Mouse (Mus musculus): ENCODE results near the gene Akap8l.
A peak's percentile ranks its signal among the peaks of the same experiment; 100 is the strongest.

Gene Akap8l

GRCm38 (mm10) chr17:32349851-32350381 lies 491 bp downstream of the Akap8l start:
- peak; percentile 48 for DNase-seq (ENCODE audit: low read depth, low spot score)
- Histone ChIP-seq H3K27me3 (ENCODE audit: control insufficient read depth, insufficient read depth, low read length, poor library complexity, severe bottlenecking) (no peaks in the 10 kb centered on the region), H3K36me3 (ENCODE audit: control insufficient read depth, insufficient read depth, low read length, poor library complexity, severe bottlenecking) (0 out of 2 replicates have a peak, but pooled peaks cover 1% of the 10 kb centered on the region)

DNA sequence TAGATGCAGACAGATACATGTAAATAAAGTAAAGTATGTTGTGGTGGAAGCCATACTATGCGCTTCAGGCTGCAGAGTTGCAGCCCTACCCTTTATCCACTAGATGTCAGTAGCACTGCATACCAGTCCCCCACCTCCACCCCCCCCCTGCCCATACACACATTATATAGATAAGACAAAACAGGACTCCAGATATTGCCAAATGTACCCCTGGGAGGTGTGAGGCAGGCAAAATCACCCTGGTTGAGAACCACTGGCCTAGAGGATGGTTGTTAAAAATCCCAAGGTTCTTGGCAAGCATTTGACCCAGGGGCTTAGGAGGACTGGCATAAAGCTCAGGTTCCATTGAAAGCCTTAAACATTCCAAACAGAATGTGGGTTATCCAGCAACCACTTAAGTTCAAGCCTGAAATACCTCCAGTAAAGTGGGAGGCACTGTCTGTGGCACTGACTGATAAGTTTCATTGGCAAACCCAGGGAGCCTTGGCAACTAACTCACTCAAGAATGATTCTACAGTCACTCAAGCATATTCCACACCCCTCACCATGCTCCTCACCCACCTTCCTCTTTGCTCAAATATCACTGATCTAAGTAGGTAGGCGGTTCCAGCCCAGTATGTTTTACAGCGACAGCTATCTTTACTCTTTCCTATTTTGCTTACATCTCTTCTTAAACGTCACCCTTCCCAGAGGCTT lies 1.2 kb downstream of the Akap8l start:
- Histone ChIP-seq H3K27me3 (ENCODE audit: control insufficient read depth, insufficient read depth, low read length, poor library complexity, severe bottlenecking) (no peaks in the 10 kb centered on the region), H3K36me3 (ENCODE audit: control insufficient read depth, insufficient read depth, low read length, poor library complexity, severe bottlenecking) (0 out of 2 replicates have a peak, but pooled peaks cover 2% of the 10 kb centered on the region)
- peak; percentile 79 for DNase-seq (ENCODE audit: low read depth, low spot score)

DNA sequence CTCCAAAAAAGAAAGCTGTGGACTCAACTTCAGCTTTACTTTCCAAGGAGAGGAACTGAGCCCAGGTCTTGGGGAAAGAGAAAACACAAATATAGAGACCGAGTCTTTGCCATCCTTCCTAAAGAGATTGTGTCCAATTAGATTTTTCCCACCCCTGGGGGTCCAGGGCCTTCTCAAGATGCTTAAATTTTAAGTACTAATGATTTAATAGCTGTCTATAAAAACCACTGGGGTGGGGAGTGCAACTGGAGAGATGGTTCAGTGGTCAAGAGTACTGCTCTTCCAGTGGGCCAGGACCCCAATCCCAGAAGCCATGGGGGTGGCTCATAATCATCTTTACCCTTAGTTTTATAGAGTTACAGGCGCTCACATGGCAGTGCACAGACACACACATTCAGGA lies 2.0 kb downstream of the Akap8l start:
- peaks cover 4% of the 10 kb centered on the region for H3K36me3 ChIP-seq (ENCODE audit: control insufficient read depth, insufficient read depth, low read length, poor library complexity, severe bottlenecking)
- DNase-seq (ENCODE audit: low read depth, low spot score), result no peak
- H3K27me3 ChIP-seq (ENCODE audit: control insufficient read depth, insufficient read depth, low read length, poor library complexity, severe bottlenecking), result no peaks in the 10 kb centered on the region

GRCm38 (mm10) chr17:32341102-32341501 lies 9.3 kb downstream of the Akap8l start:
- no peak for DNase-seq (ENCODE audit: low read depth, low spot score)
- no peaks in the 10 kb centered on the region for H3K27me3 ChIP-seq (ENCODE audit: control insufficient read depth, insufficient read depth, low read length, poor library complexity, severe bottlenecking)
- peaks cover 7% of the 10 kb centered on the region for H3K36me3 ChIP-seq (ENCODE audit: control insufficient read depth, insufficient read depth, low read length, poor library complexity, severe bottlenecking)

DNA sequence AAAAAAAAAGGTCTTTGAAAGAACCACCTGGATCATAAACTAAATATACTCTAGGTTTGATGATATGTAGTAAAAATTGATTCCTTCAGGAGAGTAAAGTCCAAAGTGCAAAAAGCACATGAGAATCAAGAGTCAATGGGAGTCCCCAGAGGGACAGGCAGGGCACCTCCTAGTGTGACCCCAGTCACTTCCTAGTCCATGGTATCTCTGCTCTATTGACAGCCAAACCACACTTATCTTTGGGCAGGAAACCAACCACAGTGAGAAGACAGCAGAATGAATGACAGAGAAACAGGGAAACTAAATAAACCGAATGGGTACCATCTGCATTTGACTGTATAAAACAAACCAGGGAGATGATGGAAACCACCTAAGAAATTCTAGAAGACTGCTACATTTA lies 10.3 kb downstream of the Akap8l start:
- Histone ChIP-seq H3K36me3 (ENCODE audit: control insufficient read depth, insufficient read depth, low read length, poor library complexity, severe bottlenecking) (peaks cover 9% of the 10 kb centered on the region), H3K27me3 (ENCODE audit: control insufficient read depth, insufficient read depth, low read length, poor library complexity, severe bottlenecking) (no peaks in the 10 kb centered on the region)
- DNase-seq (ENCODE audit: low read depth, low spot score), result no peak

DNA sequence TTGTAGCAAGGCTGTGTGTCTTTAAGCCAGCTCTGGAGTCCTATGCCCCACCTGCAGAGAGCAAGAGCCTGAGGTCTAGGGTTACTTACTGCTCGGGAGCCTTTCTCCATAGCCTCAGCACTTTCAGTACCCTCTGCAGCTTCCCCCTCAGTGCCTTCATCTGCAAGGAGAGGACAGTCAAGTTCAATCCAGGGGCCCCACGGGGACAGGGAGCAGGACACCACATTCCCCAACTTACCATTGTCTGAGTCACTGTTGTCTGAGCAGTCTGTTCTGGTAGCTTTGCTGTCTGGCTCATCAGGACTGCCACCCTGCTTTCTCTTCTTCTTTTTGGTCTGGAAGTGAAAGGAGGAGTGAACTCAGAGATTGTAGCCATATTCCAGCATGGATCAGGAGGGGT lies 14.5 kb downstream of the Akap8l start:
- DNase-seq (ENCODE audit: low read depth, low spot score), result no peak
- H3K36me3 ChIP-seq (ENCODE audit: control insufficient read depth, insufficient read depth, low read length, poor library complexity, severe bottlenecking), result peaks cover 19% of the 10 kb centered on the region
- no peaks in the 10 kb centered on the region for H3K27me3 ChIP-seq (ENCODE audit: control insufficient read depth, insufficient read depth, low read length, poor library complexity, severe bottlenecking)

DNA sequence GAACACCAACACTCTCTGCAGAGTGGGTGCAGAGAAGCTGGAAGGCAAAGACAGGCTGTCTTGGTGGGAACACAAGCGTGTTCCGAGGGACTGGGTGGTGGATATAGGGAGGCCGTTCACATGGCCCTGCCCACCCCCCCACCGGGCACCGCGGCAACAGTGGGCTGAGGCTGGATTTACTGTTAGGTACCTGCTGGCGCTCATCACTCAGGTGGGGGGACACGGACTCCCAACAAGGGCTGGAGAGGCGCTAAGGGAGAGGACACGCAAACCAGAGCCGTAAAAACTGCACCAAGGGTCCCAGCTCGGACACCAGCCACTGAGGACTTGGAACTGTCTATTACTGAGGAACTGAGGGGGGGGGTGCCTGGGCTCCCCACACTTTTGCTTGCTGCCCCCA lies 15.5 kb downstream of the Akap8l start:
- Histone ChIP-seq H3K36me3 (ENCODE audit: control insufficient read depth, insufficient read depth, low read length, poor library complexity, severe bottlenecking) (peaks cover 21% of the 10 kb centered on the region), H3K27me3 (ENCODE audit: control insufficient read depth, insufficient read depth, low read length, poor library complexity, severe bottlenecking) (no peaks in the 10 kb centered on the region)
- no peak for DNase-seq (ENCODE audit: low read depth, low spot score)

DNA sequence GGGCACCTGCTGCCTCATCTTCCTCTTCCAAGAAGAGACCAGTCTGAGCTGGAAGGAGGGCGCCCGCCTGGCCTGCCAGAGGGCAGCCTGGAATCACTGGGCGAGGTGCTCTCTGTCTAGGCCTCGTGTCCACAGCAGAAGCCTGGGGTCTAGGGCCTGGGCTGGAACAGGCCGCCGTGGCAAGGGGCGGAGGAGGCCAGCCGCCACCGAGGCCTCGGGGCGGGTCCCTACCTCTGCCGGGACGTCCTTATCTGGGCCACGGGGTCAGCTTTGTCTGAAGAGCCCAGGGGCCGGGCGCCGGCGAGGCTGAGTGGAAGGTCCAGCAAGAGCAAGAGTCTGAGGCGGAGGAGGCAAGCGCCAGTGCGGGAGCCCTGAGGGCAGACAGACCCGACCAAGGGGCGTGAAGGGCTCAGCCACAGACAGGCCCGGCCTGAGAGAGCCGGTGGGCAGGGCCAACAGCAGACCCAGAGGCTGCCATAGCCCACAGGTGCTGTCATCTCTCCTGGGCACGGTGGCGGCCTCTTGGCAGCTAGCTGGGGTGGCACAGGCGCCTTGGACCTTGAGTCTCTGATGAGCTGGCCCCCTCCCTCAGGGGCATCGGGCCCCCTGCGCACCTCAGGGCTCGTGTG lies 16.6 kb downstream of the Akap8l start:
- DNase-seq (ENCODE audit: low read depth, low spot score), result no peak
- Histone ChIP-seq H3K27me3 (ENCODE audit: control insufficient read depth, insufficient read depth, low read length, poor library complexity, severe bottlenecking) (no peaks in the 10 kb centered on the region), H3K36me3 (ENCODE audit: control insufficient read depth, insufficient read depth, low read length, poor library complexity, severe bottlenecking) (peaks cover 22% of the 10 kb centered on the region)

- Histone ChIP-seq H3K36me3 (ENCODE audit: control insufficient read depth, insufficient read depth, low read length, poor library complexity, severe bottlenecking) (peaks cover 11% of the 10 kb centered on the region), H3K27me3 (ENCODE audit: control insufficient read depth, insufficient read depth, low read length, poor library complexity, severe bottlenecking) (no peaks in the 10 kb centered on the region)
- no peak for DNase-seq (ENCODE audit: low read depth, low spot score)
Observed at GRCm38 (mm10) chr17:32327501-32327900, 22.9 kb downstream of the Akap8l start.

DNA sequence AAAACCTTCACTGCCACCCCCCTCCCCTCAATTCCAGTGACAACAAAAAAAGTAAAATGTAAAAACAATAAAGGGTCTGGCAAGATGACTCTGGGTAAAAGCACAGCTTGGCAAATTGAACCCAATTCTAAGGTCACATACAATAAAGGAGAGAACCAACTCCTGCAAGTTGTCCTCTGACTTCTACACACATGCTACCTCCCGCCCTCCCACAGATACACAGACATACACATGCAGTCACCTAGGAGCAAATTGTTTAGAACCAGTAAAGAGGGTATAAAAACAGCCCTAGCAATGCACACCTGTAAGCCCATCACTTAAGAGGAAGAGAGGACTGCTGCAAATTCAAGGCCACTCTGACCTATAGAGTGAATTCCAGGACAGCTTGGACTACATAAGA lies 27.6 kb downstream of the Akap8l start:
- peaks cover 7% of the 10 kb centered on the region; the same call in 1 of the 2 replicates for H3K36me3 ChIP-seq (ENCODE audit: control insufficient read depth, insufficient read depth, low read length, poor library complexity, severe bottlenecking)
- no peak for DNase-seq (ENCODE audit: low read depth, low spot score)

GRCm38 (mm10) chr17:32321836-32322235 lies 28.6 kb downstream of the Akap8l start:
- no peaks in the 10 kb centered on the region for H3K27me3 ChIP-seq (ENCODE audit: control insufficient read depth, insufficient read depth, low read length, poor library complexity, severe bottlenecking)
- peaks cover 8% of the 10 kb centered on the region for H3K36me3 ChIP-seq (ENCODE audit: control insufficient read depth, insufficient read depth, low read length, poor library complexity, severe bottlenecking)
- DNase-seq (ENCODE audit: low read depth, low spot score), result peak; percentile 7

More for the DNA sequence above, 27.6 kb downstream of the Akap8l start:
- no peaks in the 10 kb centered on the region for H3K27me3 ChIP-seq (ENCODE audit: control insufficient read depth, insufficient read depth, low read length, poor library complexity, severe bottlenecking)

DNA sequence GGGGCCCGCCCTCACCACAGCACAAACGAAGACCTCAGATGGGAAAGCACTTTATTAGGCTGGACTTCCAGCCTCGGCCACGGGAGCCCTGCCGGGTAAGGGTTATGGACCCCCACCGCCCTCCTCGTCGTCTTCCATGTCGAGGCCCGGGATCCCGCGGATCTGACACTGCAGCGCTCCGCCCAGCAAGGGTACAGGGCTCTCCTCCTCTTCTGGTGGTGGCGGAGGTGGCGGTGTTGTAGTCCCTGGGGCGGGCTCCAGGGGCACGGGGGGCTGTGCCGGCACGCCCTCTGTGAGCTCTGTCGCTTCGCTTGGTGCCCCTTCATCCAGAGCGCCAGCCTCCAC lies 29.0 kb downstream of the Akap8l start:
- no peaks in the 10 kb centered on the region for H3K27me3 ChIP-seq (ENCODE audit: control insufficient read depth, insufficient read depth, low read length, poor library complexity, severe bottlenecking)
- H3K36me3 ChIP-seq (ENCODE audit: control insufficient read depth, insufficient read depth, low read length, poor library complexity, severe bottlenecking), result peaks cover 12% of the 10 kb centered on the region
- no peak for DNase-seq (ENCODE audit: low read depth, low spot score)

- H3K27me3 ChIP-seq (ENCODE audit: control insufficient read depth, insufficient read depth, low read length, poor library complexity, severe bottlenecking), result no peaks in the 10 kb centered on the region
Observed at GRCm38 (mm10) chr17:32320597-32321389, 29.6 kb downstream of the Akap8l start, which contains the start of gene Akap8. TSS of gene Akap8 (minus strand) at chr17:32321238.

GRCm38 (mm10) chr17:32319950-32320349 lies 30.5 kb downstream of the Akap8l start:
- H3K36me3 ChIP-seq (ENCODE audit: control insufficient read depth, insufficient read depth, low read length, poor library complexity, severe bottlenecking), result peaks cover 19% of the 10 kb centered on the region
- no peaks in the 10 kb centered on the region for H3K27me3 ChIP-seq (ENCODE audit: control insufficient read depth, insufficient read depth, low read length, poor library complexity, severe bottlenecking)
- peak; percentile 10 for DNase-seq (ENCODE audit: low read depth, low spot score)

More at GRCm38 (mm10) chr17:32320597-32321389, 29.6 kb downstream of the Akap8l start, which contains the start of gene Akap8:
- peak; percentile 98 for DNase-seq (ENCODE audit: low read depth, low spot score)
- H3K36me3 ChIP-seq (ENCODE audit: control insufficient read depth, insufficient read depth, low read length, poor library complexity, severe bottlenecking), result peaks cover 13% of the 10 kb centered on the region

DNA sequence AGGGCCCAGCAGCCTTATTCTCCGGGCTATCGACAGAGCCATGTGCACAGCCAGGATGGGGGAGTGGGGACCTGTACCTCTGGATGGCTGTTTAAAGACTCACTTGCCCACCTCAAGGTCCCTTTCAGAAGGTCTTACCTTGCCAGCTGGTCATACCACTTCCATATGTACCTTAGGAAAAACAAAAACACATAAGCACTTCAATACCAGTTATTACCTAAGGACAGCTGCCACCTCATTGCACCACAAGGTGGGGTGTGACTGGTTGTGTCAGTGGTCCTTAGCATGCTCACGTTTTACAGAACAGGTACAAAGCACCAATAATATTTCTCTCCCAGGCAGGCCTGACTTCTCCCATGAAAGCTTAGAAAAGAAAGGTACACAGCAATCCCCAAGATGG lies 32.7 kb downstream of the Akap8l start:
- peaks cover 26% of the 10 kb centered on the region for H3K36me3 ChIP-seq (ENCODE audit: control insufficient read depth, insufficient read depth, low read length, poor library complexity, severe bottlenecking)
- DNase-seq (ENCODE audit: low read depth, low spot score), result no peak
- H3K27me3 ChIP-seq (ENCODE audit: control insufficient read depth, insufficient read depth, low read length, poor library complexity, severe bottlenecking), result no peaks in the 10 kb centered on the region

Data from splenic B cell, adult 2 months (primary cell).